Mouse (Mus musculus) frontal cortex, adult 2 months (tissue): ENCODE measurements around the gene Cxcl5. TPM values are rescaled to one million over a fixed set of nuclear protein-coding genes. Genes with fewer than 3 reads are reported as not detected.
"Not testable (repeated sequence)": the region's sequence is repeated elsewhere in the genome, so short reads cannot be mapped to it uniquely, and the experiment has no call there.

Experiments
- DNase-seq, 2 experiments: peaks; one replicate each; pipeline ENCODE4 v3.0.0; 2022; ENCODE audit warnings: low spot score in 1 of 2; ENCODE audit errors: extremely low spot score in 1 of 2
- polyA plus RNA-seq: library from polyadenylated mRNA; depleted of rRNA; stranded (reverse); fragments of >200 nt; gene quantifications from 2 replicates; pipeline ENCODE4 v1.2.3, GENCODE M21; 2012; rRNA removed

Cxcl5 gene
- polyA plus RNA-seq, 1 experiment, result 1.6 TPM

DNA sequence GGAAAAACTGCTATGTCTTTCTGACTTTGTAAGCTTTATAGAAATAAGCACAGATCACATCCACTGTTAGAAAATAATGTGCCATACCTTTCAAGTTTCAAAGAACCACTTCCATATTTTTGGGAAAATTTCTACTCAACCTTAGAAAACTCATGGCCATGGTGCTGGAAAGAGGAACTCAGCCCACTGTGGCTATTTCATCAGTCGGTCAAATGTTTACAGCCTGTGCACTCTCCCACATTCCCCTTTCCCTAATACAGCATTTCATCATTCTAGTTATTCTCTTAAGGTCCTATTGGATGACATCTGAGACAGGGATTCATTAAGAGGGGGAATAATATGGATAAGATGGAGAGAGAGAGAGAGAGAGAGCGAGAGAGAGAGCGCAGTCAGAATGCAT is 24.5 kb downstream of the Cxcl5 start:
- no peak for DNase-seq

DNA sequence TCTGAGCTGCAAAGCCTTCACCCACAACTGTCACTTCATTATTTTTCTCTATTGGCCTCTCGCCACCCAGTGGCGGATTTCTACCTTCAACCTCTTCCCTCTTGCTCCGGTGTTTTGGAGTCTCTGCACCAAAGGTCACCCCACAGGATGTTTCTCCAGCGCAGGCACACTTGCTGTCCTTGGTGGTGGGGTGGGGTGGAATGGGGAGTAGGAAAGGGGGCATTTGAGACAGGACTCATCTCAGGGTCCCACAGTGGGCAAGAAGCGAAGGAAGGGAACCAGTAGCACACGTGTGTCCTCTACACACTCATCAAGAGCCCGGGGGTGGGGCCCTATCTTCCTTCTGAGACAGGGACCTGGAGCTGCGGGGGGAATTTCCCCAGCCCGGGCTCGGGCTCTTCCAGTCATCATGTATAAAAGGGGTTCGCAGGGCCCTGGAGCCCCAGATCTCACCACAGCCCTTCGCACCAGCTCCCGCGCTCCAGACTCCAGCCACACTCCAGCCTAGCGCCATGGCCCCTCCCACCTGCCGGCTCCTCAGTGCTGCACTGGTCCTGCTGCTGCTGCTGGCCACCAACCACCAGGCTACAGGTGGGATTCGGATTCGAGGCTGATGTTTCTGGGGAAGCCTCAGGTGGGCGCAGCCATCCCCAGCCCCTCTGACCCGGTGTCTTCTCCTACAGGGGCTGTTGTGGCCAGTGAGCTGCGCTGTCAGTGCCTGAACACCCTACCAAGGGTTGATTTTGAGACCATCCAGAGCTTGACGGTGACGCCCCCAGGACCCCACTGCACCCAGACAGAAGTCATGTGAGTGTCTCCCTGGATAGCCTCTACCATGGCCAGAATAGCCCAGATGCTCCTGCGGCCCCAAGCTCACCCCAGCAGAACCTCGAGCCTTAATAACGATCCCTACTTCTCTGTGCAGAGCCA is 26.8 kb downstream of the Cxcl5 start, which contains the start of gene Cxcl3:
TSS of gene Cxcl3 (plus strand) at position 445 of the 930 bp plus-strand sequence.
- peak in 1 of 2 experiments; percentile 9 for DNase-seq

GRCm38 (mm10) chr5:90788114-90788513 is 29.0 kb downstream of the Cxcl5 start:
- DNase-seq, result no peak

DNA sequence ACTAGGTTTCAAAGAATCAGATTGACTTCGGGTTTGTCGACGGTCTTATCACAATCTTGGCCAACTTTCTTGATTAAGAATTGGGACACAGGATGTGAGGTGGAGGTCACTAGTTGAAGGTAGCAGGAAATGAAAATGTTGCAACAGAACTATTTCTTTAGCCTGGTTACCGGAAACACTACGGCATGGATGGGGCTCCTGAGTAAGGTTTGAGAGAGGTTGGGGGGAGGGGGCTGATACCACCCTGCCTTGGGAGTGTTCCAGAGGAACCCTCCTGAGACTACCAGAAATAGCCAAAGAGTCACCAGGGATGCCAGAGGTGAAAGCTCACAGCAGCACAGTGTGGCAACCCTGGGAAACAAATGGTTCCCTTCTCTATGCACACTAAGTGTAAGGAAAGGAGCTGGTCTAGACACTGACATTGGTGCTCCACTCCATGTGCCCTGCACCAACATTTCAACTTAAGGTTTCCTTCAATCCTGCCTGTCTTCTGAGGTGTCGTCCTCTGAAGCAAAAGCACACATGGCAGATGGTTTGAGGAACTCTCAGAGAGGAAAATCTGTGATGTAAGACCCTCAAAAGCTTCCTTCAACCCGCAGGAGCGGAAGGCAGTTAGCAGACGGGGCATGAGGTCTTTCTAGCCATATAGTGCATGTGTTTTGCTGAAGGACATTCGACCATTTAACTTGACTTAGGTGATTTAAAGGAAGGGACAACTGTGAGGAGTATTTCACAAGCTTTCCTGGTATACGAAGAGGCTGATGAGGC is 30.3 kb downstream of the Cxcl5 start:
- DNase-seq, result no peak

DNA sequence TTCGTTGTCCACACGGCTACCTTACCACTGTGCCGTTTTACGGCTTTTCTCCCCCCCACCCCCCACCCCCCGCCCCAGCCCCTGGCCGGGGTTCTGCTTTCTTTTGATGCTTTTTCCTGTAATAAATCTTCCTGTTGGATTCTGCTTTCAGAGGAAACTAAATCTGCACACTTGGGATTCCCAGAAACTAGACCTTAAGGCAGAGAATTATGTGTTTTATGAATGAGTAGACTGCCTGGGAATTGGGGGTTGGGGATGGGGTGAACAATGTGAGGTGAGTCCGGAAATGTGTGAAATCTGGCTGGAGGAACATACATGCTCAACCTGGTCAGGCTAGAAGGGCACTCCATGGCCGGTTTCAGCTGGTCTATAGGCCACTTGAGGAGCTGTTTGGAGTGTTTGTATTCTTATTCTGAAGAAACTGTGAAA is 30.9 kb downstream of the Cxcl5 start:
- DNase-seq, result no peak

DNA sequence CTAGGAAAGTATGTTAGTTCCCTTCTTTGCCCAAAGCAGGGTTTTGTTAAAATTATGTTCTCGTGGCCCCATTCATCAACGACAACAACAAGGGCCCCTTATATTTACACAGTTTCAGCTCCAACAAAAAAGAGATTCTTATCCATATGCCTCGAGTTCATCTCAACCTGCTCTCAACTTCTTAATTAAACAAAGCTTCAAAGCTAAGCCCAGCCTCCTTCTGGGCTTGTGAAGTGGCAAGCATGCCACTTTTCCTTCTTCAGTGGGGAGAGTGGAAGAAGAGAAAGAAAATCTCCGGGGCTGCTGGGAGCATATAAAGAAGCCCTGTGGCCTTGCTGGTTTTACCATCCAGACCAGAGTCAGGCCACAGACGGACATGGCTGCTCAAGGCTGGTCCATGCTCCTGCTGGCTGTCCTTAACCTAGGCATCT is 35.0 kb downstream of the Cxcl5 start, which contains the start of gene Cxcl15:
TSS of gene Cxcl15 (plus strand) at position 340 of the 431 bp plus-strand sequence.
- DNase-seq, result no peak

DNA sequence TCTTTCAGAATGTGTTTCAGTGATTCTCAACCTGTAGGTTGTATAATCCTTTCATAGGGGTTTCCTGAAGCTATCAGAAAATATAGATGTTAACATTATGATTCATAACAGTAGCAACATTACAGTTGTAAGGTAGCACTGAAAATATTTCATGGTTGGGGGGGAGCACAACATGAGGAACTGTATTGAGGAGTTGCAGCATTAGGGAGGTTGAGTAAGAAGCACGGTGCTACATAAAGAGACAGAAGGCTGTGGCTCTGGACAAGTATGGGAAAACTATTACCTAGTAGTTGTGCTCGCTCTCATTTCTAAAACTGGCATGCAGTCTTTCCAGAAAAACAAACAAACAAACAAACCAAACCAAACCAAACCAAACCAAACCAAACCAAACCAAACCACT is 36.2 kb downstream of the Cxcl5 start:
- DNase-seq, result not testable (repeated sequence)

GRCm38 (mm10) chr5:90804574-90804973 is 45.4 kb downstream of the Cxcl5 start:
- no peak for DNase-seq

GRCm38 (mm10) chr5:90806050-90806449 is 46.9 kb downstream of the Cxcl5 start:
- DNase-seq, result no peak

DNA sequence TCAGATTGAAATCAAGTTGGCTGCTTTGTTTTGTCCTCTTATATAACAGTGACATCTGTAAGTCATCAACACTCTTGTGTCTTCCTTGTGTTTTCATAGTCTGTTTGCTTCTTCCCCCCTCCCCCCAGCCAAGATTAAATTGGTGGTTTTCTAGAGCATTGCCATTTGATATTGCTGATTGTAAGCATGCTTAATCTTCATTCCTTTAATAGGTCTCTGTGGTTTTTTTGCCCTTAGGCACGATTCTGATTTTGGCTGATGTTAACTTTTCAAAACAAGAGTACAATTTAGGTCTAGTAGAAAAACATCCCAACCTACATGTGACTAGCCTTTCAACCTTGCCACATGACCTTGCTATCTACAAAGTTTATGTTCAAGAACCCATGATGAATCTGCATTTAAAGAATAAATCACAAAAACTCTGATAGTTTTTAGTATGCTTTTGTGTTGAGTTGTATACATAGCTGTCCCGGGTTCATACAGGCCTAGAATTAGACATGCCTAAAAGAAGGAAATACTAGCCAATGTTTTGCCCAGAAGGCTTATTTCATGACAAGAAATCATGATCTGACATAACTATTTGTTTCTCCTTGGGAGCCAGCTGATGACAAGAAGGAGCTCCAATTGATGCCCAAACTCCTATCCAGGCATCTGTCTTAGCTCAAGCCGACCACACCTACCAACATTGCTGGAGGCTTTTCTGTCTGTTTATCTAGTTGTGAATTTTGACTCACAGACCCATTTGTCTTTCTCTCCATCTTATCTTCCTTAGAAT is 48.2 kb downstream of the Cxcl5 start:
- DNase-seq, result no peak

Other genes with a start within 250 kb of the Cxcl5 start
- not detected in 2 replicates for gene Afm, start 240.4 kb upstream of the Cxcl5 start, polyA plus RNA-seq
- gene 5830473C10Rik, start 198.3 kb upstream of the Cxcl5 start, polyA plus RNA-seq, result 0.04 and 0.10 TPM in 2 replicates
- gene Rassf6, start 118.7 kb upstream of the Cxcl5 start, polyA plus RNA-seq, result 0.32 and 0.34 TPM in 2 replicates
- 0.13 and 0.22 TPM in 2 replicates for gene Ppbp, start 9.2 kb downstream of the Cxcl5 start, polyA plus RNA-seq
- gene Pf4, start 13.1 kb downstream of the Cxcl5 start, polyA plus RNA-seq, result 5.0 and 5.2 TPM in 2 replicates
- gene Cxcl3, start 26.7 kb downstream of the Cxcl5 start, polyA plus RNA-seq, result not detected in 2 replicates
- gene Cxcl15, start 35.2 kb downstream of the Cxcl5 start, polyA plus RNA-seq, result not detected in 2 replicates
- gene Cxcl1, start 131.9 kb downstream of the Cxcl5 start, polyA plus RNA-seq, result 0.32 and 0.46 TPM in 2 replicates
- 0.08 TPM in 1 of 2 replicates, not detected in the other for gene Cxcl2, start 144.5 kb downstream of the Cxcl5 start, polyA plus RNA-seq
- 19.0 and 23.6 TPM in 2 replicates for gene Mthfd2l, start 171.8 kb downstream of the Cxcl5 start, polyA plus RNA-seq